Mouse (Mus musculus) MEL-GATA-1-ER (cell line): ENCODE data around the gene Xntrpc.

Experiments used
- DNase-seq: peaks from one replicate; pipeline ENCODE4 v3.0.0-alpha.2; 2012; ENCODE audit warnings: low read depth; ENCODE audit errors: extremely low read depth

Gene Xntrpc

DNA sequence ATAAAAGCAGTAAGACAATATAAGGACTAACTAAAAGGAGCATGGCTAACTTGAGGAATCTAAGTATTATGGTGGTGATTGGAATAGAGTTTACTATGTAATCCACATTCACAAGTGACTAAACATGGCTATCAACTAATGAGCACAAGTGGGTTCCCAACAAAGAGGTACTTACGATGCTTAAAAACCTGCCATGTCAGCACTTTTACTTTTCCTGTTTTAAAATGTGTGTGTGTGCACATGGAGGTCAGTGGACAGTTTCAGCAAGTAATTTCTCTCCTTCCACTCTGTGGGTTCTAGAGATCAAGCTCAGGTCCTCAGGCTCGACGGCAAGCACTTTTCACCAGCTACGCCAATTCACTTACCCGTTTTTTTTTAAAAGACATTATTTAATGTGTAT, 72.4 kb downstream of the Xntrpc start:
- no peak for DNase-seq
